Mouse (Mus musculus): ENCODE measurements around the gene Grk5.

The Grk5 gene

GRCm38 (mm10) chr19:61080251-61080749, 190.8 kb downstream of the Grk5 start:
- DNase-seq: no peak

- no peak for DNase-seq
Observed at GRCm38 (mm10) chr19:61083006-61083405, 193.5 kb downstream of the Grk5 start.

GRCm38 (mm10) chr19:61084149-61084940, 194.8 kb downstream of the Grk5 start:
- DNase-seq: peak; percentile 86 to 93

GRCm38 (mm10) chr19:61085217-61085616, 195.7 kb downstream of the Grk5 start:
- no peak for DNase-seq

- no peak for DNase-seq
Observed at GRCm38 (mm10) chr19:61087781-61088180, 198.2 kb downstream of the Grk5 start.

GRCm38 (mm10) chr19:61089001-61089400, 199.5 kb downstream of the Grk5 start:
- DNase-seq: no peak

- DNase-seq: no peak
Observed at GRCm38 (mm10) chr19:61090541-61090940, 201.0 kb downstream of the Grk5 start.

GRCm38 (mm10) chr19:61096776-61097175, 207.2 kb downstream of the Grk5 start:
- DNase-seq: no peak

- peak in 1 of 2 experiments; percentile 22 for DNase-seq
Observed at GRCm38 (mm10) chr19:61097764-61098163, 208.2 kb downstream of the Grk5 start.

- DNase-seq: no peak
Observed at GRCm38 (mm10) chr19:61110184-61110583, 220.6 kb downstream of the Grk5 start.

GRCm38 (mm10) chr19:61131096-61131495, 241.5 kb downstream of the Grk5 start:
- DNase-seq: no peak

GRCm38 (mm10) chr19:61138655-61139054, 249.1 kb downstream of the Grk5 start:
- no peak for DNase-seq

- peak; percentile 76 to 91 for DNase-seq
Observed at GRCm38 (mm10) chr19:61140342-61141206, 251.0 kb downstream of the Grk5 start, which contains the start of gene Zfp950. Gene Zfp950 (minus strand): TSS chr19:61140840.

GRCm38 (mm10) chr19:61141299-61141698, 251.8 kb downstream of the Grk5 start:
- DNase-seq: no peak

Measured in cerebellum, adult 18-20 months (tissue).